Mouse (Mus musculus): ENCODE measurements at regions not wholly inside any gene's neighbourhood (a gene's known extent, or its start where the extent isn't known, plus 50 kb on each side); places are given as distances from the start of the nearest gene placed in this dataset.

DNA sequence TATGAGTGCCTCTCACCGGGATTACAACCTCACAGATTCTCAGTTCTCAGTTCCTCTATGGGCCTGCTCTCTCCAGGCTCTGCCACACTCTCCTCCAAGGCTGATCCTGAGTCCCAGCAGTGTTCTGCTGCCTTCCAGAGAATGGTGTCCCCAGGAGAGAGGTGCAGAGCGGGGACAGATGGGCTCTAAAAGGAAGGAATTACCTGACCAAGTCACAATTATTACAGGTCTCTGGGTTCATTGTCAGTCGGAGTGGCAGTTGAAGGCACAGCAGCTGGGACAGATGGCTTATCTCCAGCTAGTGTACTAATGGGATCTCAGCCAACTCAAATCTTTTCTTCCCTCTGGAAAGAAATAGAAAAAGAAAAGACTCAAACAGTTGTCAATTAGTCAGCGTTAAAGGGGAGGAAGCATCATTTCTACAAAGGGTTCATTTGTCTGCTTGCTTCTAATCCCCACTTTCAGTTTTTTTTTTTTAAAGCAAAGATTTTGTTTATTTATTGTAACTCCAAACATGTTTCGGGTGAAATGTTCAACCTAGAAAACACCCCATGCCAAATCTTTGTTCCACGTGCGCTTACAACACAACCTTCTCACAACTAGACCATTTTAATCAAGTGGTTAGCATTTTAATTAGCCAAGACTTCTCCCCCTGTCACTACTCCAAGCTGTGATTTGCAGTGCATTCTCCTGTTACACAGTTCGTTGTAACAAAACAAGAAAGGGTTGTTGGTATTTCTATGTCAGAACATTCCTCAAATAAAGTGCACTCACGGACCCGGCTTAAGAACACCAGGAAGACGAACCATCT is 304.3 kb upstream of the Sox11 start:
- DNase-seq (ENCODE audit: low spot score in 2 of 2), result no peak

GRCm38 (mm10) chr12:27619616-27620015 is 277.2 kb upstream of the Sox11 start:
- DNase-seq (ENCODE audit: low spot score in 2 of 2), result no peak

DNA sequence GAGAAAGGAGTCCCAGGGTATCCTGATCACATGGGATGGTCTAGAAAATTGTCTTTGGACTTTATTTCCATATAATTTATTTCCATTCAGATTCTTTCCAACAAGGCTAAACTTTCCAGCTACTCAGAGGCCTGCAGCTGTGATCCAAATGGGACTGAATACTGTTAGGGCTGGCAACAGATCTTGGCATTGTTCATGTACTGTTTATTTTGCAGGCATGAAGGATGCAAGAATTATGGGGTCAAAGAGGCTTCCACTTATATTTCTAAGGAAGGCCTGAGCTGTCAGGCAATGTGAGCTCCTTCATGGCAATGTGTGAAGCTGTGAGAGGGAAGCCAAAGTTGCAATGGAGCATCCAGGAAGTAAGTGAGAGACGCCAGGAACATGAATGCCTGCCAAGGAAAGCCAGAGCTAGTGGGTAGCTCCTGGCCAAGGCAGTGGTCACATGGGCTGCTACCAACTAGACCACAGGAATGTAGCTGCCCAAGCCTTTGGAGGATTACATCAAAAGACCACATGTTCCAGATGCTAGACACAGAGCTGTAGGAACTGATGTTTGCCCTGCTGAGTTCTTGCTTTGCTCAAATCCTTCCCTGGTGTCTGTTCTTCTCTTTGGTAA is 261.8 kb upstream of the Sox11 start:
- no peak for DNase-seq (ENCODE audit: low spot score in 2 of 2)

DNA sequence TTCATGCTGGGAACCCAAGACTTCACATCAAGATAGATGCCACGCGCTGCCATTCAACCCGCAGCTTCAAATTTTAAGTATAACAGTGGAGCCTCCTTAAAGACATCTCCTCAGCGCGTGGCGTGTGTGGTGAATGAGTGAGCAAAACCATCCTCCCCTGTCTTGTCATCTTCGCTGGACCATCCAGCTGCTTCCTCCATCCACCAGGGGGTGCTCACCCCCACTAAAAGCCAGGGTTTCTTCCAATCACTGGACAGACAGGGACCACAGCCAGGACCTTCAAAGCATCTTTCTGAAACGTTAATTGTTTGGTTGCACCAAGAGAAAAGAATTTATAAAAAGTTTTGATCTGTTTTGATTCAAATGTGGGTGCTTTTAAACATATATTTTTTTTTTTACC is 256.8 kb upstream of the Sox11 start:
- peak; percentile 48 to 55 for DNase-seq (ENCODE audit: low spot score in 2 of 2)

GRCm38 (mm10) chr12:27597878-27598277 is 255.5 kb upstream of the Sox11 start:
- no peak for DNase-seq (ENCODE audit: low spot score in 2 of 2)

GRCm38 (mm10) chr12:27597322-27597721 is 254.9 kb upstream of the Sox11 start:
- DNase-seq (ENCODE audit: low spot score in 2 of 2), result no peak

GRCm38 (mm10) chr12:27595576-27595975 is 253.2 kb upstream of the Sox11 start:
- DNase-seq (ENCODE audit: low spot score in 2 of 2), result no peak

GRCm38 (mm10) chr12:27593436-27593835 is 251.1 kb upstream of the Sox11 start:
- no peak for DNase-seq (ENCODE audit: low spot score in 2 of 2)

GRCm38 (mm10) chr12:27576109-27576700 is 233.8 kb upstream of the Sox11 start:
- DNase-seq (ENCODE audit: low spot score in 2 of 2), result no peak

GRCm38 (mm10) chr12:27575629-27576028 is 233.3 kb upstream of the Sox11 start:
- no peak for DNase-seq (ENCODE audit: low spot score in 2 of 2)

DNA sequence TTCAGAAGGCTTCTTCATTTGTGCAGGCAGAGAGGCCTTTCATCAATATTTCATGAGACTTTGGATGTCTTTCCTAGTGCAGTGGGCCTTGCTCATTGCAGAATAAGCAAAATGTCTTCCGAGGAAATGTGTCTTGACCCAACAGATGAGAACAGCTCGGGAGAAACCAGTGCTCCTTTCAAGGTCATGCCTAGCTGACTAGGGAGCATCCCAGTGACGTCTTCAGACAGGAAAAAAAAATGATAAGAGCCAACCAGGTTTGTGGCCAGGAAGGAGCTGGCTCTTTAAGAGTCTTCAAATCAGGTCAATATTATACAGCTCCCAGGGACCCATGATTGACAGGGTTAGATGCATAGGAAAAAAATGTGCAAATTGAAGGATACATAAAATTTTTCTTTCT is 224.9 kb upstream of the Sox11 start:
- DNase-seq (ENCODE audit: low spot score in 2 of 2), result no peak

DNA sequence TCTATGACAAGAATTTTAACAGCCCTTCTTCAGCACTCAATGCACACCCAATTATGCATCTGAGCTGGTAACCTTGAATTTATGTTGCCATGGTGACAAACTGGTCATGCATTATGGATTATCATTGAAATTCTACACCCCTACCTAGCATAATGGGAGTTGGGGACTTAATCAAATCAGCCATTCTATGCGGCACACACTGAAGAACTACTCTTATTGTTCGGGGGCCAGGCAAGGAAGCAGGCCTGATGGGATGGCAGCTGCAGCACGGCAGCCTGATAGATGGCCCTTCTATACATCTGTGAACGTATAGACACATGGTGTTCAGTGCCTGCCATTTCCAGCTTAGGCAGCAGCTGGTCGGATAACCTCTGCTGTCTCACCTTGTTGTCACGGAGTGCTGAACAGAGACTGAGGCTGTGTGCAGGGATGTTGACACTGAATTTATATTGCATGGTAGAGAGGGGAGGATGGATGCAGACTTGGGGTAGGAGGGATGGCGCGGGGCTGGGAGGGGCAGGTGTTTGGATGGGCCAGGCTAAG is 223.7 kb upstream of the Sox11 start:
- DNase-seq (ENCODE audit: low spot score in 2 of 2), result no peak

- no peak for DNase-seq (ENCODE audit: low spot score in 2 of 2)
Observed at GRCm38 (mm10) chr12:27564641-27565306, 222.4 kb upstream of the Sox11 start.

- DNase-seq (ENCODE audit: low spot score in 2 of 2), result no peak
Observed at GRCm38 (mm10) chr12:27563900-27564299, 221.5 kb upstream of the Sox11 start.

DNA sequence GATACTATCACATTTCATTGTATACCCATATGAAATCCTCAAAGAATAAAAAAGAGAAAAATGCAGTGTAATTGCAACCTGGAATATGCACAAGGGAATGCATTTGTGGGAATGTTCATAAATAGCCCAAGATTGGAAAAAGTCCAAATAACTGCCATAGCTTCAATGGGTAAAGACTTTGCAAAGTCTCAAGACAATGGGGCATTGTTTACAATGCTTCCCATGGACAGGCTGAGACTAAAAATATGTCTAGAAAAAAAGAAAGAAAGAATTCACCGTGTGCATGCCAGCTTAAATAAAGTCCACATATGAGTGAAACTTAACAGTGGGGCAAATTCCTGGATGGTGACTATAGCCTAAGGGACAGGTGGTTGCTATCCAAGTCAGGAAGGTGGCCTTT is 210.4 kb upstream of the Sox11 start:
- DNase-seq (ENCODE audit: low spot score in 2 of 2), result no peak

- no peak for DNase-seq (ENCODE audit: low spot score in 2 of 2)
Observed at GRCm38 (mm10) chr12:27538210-27538609, 195.8 kb upstream of the Sox11 start.

DNA sequence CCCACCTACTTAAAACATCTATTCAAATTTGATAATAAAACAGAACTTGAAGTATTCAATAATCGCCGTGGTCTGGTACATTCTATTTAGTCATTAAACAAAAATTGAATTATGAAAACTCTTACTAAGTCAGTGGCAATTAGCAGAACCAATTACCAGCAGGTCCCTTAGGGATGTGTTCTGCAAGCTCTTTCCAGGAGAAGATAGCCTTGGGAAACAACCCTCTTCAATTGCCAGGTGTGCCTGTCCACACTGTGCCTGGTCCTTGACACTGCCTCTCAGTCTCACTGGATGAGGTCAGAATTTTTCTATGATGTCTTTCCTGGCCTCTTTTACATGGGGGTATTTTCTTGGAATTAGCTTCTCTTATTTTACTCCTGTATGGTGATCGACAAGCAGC is 195.1 kb upstream of the Sox11 start:
- no peak for DNase-seq (ENCODE audit: low spot score in 2 of 2)

- no peak for DNase-seq (ENCODE audit: low spot score in 2 of 2)
Observed at GRCm38 (mm10) chr12:27537017-27537416, 194.6 kb upstream of the Sox11 start.

GRCm38 (mm10) chr12:27525604-27526003 is 183.2 kb upstream of the Sox11 start:
- DNase-seq (ENCODE audit: low spot score in 2 of 2), result no peak

DNA sequence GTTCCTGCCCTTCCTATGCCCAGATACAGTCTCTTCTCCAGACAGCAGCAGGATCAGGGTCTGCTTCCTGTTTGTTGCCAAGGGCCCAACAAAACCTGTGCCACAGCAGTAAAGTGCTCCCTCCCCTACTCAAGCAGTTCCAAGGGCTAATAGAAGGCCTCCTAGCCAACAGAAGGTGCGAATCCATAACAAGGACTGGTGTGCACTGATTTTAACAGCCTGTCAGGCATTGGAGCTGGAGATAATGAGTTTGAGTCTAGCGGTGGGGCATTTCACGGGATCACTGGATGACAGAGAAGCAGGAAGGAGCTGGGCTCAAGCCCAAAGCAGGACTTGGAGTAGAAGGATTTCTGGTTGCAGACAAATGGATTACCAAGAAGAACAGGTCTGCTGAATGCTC is 170.9 kb upstream of the Sox11 start:
- DNase-seq (ENCODE audit: low spot score in 2 of 2), result no peak

DNA sequence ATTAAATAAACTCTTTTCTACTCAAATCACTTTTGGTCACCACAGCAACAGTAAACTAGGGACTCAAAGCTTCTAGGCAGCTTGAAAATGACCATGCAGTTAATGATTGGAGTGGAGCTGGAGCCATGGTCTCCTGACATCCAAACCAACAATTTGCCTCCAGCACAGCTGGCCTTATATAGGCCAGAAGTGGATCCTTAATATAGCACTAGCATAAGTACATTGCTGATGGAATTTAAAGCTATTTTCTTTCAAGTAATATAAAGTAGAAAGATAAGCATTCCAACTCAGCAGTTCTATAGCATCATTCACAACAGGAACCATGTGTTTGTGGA is 165.8 kb upstream of the Sox11 start:
- DNase-seq (ENCODE audit: low spot score in 2 of 2), result no peak
